Mouse (Mus musculus) thymus, adult 2 months (tissue): ENCODE measurements around the gene Qdpr.

Experiments
- CTCF ChIP-seq: fragments of 200-500 bp; IDR thresholded peaks from 2 replicates; pipeline ENCODE4 v1.5.1; 2012; ENCODE audit warnings: mild to moderate bottlenecking, control low read depth, low read length, moderate library complexity, borderline replicate concordance; ENCODE audit not compliant: control insufficient read depth, poor library complexity, insufficient read depth; ENCODE audit errors: extremely low read depth
- POLR2A ChIP-seq: fragments of 200-500 bp; IDR thresholded peaks from 2 replicates; pipeline ENCODE4 v1.6.1; 2012; ENCODE audit warnings: mild to moderate bottlenecking, low read length, control low read depth, moderate library complexity; ENCODE audit not compliant: control insufficient read depth, poor library complexity, insufficient read depth; ENCODE audit errors: extremely low read depth

GRCm38 (mm10) chr5:45406129-45406528, 43.9 kb downstream of the Qdpr start:
- TF ChIP-seq POLR2A (no peak), CTCF (no peak)
